Comparison of ENCODE assay signal across 9 mouse cellular contexts in the genomic region with DNA sequence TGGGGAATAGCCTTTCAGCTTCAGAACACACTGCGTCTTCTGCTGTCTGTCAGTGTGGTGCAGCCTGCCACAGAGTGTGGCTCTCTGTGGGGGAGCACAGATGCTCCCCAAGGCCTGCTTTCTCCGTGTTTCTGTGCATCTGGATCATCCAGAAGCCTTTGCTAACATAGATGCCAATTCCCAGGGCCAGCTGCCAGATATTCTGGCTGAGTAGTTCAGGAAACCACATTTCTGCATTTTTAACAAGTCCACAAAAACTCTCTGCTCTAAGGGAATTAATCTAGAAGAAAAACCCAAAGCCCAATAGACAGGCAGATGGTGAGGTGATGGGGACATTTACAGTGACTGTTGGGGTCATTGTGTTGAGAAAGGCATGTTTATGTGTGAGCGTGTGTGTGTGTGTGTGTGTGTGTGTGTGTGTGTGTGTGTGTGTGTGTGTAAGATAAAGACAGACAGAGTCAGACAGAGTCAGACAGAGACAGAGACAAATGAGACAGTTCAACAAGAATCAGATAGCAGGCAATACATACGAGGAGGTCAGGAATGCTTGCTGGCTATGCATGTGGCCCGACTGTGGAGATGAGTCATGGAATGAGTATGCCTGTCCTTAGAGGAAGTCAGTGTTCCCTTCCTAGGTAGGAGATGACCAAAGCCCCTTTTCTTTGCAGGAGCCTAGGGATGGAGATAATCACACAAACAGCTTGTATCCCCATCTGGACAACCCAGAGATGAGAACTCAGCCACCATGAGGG.
A peak's percentile ranks its signal among the peaks of the same experiment; 100 is the strongest.
DNase-seq lines count a peak whose midpoint lies in the region; ATAC-seq and TF ChIP-seq lines count a peak whose summit lies in the region.
"Had no signal": no experiment of that assay in that cellular context is flagged by ENCODE, and none has a peak within 500 bp of the region (broad histone marks: within the 10 kb centered on the region; RNA-seq: fewer than 3 reads in every experiment).

No protein-coding gene starts in this region.

- H3K9ac ChIP-seq in hindbrain, embryonic 15.5 days = no peak overlapping the region
- H3K9ac ChIP-seq: liver, embryonic 13.5 days had no signal

- no peaks in the 10 kb centered on the region for H3K27me3 ChIP-seq in hindbrain, embryonic 15.5 days
- H3K27me3 ChIP-seq in hindbrain, embryonic 10.5 days (ENCODE audit: insufficient read depth, poor library complexity, severe bottlenecking) = no peaks in the 10 kb centered on the region
- H3K27me3 ChIP-seq: liver, embryonic 13.5 days had no signal

- H3K4me1 ChIP-seq in hindbrain, embryonic 15.5 days (replicated peaks) = peaks cover 4% of the 10 kb centered on the region; the same call in 1 of the 2 replicates
- no peaks in the 10 kb centered on the region for H3K4me1 ChIP-seq in hindbrain, embryonic 10.5 days (replicated peaks)
- H3K4me1 ChIP-seq: liver, embryonic 13.5 days had no signal

- H3K27ac ChIP-seq in hindbrain, embryonic 15.5 days (replicated peaks) = 0 out of 2 replicates have a peak overlapping the region, but pooled peaks have one; percentile 18
- no peak overlapping the region for H3K27ac ChIP-seq in hindbrain, embryonic 10.5 days
- H3K27ac ChIP-seq: liver, embryonic 13.5 days had no signal

- no peak overlapping the region for H3K4me3 ChIP-seq in hindbrain, embryonic 15.5 days
- H3K4me3 ChIP-seq in hindbrain, embryonic 10.5 days = no peak overlapping the region
- H3K4me3 ChIP-seq: liver, embryonic 13.5 days had no signal

- ATAC-seq in hindbrain, embryonic 15.5 days (ENCODE audit: low FRiP score, low read depth) = no peak
- ATAC-seq in inflammation-experienced regulatory T-cells, adult 6 months = no peak

- DNase-seq in hindbrain, embryonic 10.5 days (ENCODE audit: low spot score) = no peak
- peak; percentile 79 for DNase-seq in brain, embryonic 14.5 days (ENCODE audit: low read depth)
- DNase-seq in frontal cortex, postnatal 14 days (ENCODE audit: low spot score in 2 of 2) = peak; percentile 40 to 43
- peak; percentile 45 to 64 for DNase-seq in left cerebral cortex, postnatal 36 days (ENCODE audit: low spot score in 2 of 2)
- no peak for DNase-seq in embryo, embryonic 9.5 days (ENCODE audit: extremely low spot score)
- no peak for DNase-seq in urinary bladder, adult 2 months (ENCODE audit: low spot score)
- DNase-seq: liver, embryonic 13.5 days had no signal

- no peaks in the 10 kb centered on the region for H3K36me3 ChIP-seq in hindbrain, embryonic 15.5 days
- no peaks in the 10 kb centered on the region for H3K36me3 ChIP-seq in hindbrain, embryonic 10.5 days
- H3K36me3 ChIP-seq: liver, embryonic 13.5 days had no signal

- H3K9me3 ChIP-seq in hindbrain, embryonic 15.5 days = no peaks in the 10 kb centered on the region
- H3K9me3 ChIP-seq in hindbrain, embryonic 10.5 days = no peaks in the 10 kb centered on the region
- H3K9me3 ChIP-seq: liver, embryonic 13.5 days had no signal

- intact Hi-C loops in left cerebral cortex, postnatal 36 days (cut with DNase I) = no loop called here

- no peak overlapping the region for H3K4me2 ChIP-seq in hindbrain, embryonic 15.5 days
- H3K4me2 ChIP-seq: liver, embryonic 13.5 days had no signal

- WGBS in hindbrain, embryonic 15.5 days = 45% methylated on average over 5 of the region's 5 CpGs
- 72% methylated on average over 5 of the region's 5 CpGs for WGBS in hindbrain, embryonic 10.5 days

- no peak for TF ChIP-seq CTCF in brain, embryonic 14.5 days (IDR thresholded peaks at IDR 0.05; ENCODE audit: borderline replicate concordance, extremely low read depth, insufficient read depth, insufficient read length)

- no peak for TF ChIP-seq POLR2A in brain, embryonic 14.5 days (IDR thresholded peaks at IDR 0.05; ENCODE audit: borderline replicate concordance, extremely low read depth, insufficient read depth, insufficient read length, poor library complexity, severe bottlenecking)

Comparison
In these comparisons a context has a peak if more than half of its experiments do, and no peak if none do; other contexts are left out.
1. DNase-seq: peak in brain, embryonic 14.5 days (single experiment), frontal cortex, postnatal 14 days (2 of 2) and left cerebral cortex, postnatal 36 days (2 of 2); none in hindbrain, embryonic 10.5 days (single experiment), embryo, embryonic 9.5 days (single experiment) and urinary bladder, adult 2 months (single experiment).